Mouse (Mus musculus) thymus, postnatal 14 days (tissue): Measurements from ENCODE around the gene Sim1.

Experiments
- DNase-seq: peaks from one replicate; pipeline ENCODE4 v3.0.0; 2021

Sim1 gene

DNA sequence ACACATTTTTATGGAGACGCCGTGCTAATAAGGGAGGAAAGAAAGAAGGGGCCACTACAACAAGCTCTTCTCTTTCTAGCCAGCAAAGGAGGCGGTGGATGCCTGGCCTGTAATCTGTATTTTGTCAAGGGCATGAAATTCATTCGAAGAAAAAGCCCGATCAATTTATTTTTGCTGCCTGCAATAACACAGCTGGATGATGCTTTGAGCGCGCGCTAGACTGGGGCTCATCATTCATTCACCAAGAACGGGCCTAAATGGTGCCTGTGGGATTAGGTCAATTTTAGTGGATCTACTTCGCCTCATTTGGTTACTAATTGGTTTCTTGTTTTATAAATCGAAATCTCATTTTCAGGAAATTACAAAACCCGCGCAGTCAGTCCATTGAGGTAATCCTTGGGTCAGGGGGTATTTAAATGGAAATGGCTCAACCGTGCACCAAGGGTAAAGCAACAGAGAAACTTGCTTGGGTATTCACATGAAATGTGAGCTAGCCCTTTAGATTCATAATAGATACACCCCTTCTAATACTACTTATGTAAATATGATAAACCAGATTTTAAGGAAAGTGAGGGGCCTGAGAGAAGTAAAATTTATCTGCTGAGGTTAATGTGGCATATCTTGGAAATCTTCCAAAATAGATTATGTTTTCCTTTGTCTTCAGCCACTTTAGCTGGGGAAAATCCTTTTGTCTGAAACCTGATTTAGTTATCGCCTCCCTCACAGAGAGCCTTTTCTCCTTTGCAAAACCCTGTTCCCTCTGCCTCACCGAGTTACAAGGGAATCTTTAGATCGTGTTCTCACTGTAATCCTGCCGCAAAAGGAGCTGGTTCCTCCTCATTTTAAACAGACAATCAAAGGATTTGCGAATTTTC is 7.3 kb downstream of the Sim1 start:
- DNase-seq, result no peak

GRCm38 (mm10) chr10:50902741-50903715 is 8.5 kb downstream of the Sim1 start:
- no peak for DNase-seq

DNA sequence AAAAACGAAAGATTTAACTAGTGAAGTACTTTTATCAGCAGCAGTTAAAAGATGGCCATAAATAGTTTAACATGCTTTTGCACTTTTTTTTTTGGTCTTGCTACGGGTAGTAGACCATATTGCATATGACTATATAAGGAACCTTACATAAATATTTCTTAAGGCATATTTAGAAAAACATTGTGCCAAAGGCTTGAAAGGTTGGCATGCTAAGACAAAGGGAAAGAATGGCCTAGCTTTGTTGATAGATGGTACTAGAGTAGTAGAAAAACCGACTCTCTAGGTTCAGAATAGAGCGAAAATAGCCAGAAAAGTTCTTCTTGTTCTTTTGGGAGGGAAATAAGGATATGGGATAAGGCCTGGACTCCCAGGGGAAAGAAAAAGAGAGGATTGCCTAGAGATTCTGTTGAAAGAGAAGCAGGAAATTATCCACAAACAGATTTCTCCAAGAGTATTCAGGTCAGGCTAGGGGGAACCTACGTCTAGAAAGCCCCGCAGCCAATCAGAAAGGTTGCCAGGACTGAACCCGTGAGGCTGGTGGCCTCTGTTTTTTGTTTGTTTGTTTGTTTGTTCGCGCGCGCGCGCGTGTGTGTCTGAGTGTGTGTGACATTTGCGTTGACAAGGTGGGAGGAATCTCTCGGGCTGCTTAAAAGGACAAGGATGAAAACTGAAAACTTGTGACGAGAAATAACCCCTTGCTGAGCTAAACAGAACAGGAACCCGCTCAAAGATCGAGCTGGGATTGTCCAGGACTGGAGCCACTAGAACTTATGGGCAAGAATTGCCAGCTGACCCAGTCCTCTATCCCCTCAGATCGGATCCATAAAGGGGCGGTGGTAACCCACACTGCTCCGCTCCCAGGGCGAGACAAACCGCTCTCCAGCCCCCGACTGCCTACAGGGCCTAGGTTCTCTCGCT is 9.6 kb downstream of the Sim1 start:
- no peak for DNase-seq

DNA sequence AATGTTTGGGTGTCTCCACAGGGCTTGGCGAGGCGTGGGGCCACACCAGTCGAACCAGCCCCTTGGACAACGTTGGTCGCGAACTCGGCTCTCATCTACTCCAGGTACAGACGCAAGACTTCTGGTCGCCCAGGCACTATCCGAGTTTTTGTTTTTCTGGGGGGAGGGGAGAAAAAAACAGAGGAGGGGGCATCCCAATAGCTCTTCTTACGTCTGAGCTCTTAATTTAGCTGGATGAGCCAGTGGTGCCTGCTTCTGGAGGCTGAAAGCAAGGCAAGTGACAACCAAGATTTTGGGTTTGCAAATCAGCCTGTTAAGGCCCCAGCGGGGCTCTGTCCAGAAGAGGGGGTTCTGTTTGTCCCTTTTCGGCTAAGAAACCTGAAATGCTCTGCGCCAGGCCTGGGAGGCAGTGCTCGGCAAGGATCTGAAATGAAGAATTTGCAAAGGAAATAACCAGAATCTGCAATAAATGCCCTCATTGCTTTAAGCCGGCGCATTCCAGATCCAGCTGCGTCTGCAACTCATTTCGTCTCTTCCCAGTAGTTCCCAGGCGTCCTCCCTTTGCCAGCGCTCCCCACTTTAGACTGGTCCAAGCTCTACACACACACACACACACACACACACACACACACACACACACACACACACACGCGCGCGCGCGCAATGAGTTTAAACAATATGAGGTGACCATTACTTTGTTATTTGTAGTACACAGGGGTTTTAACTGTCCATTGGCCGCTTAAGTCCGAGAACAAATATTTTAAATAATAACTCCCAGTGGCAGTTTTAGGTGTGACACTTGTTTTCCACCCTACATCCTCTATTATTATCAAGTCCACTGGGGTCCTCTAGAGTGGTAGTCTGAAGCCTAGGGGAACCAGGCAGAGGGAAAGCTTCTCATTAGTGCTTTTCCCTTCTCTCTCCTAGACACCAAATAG is 10.5 kb downstream of the Sim1 start:
- no peak for DNase-seq

DNA sequence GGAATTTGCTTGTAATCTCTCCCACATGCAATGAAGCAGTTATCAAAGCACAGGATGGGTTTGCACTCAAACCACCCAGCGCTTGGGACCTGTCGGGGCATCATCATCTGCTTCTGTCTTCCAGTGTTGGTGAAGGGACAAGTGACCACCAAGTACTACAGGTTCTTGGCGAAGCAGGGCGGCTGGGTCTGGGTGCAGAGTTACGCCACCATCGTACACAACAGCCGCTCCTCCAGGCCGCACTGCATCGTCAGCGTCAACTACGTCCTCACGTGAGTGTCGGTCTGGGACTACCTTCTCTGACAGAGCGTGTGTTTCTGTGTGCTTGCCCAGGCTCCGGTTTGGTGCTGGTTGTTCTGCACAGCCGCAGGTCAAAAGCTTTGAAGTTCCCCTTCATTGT is 15.8 kb downstream of the Sim1 start:
- no peak for DNase-seq

DNA sequence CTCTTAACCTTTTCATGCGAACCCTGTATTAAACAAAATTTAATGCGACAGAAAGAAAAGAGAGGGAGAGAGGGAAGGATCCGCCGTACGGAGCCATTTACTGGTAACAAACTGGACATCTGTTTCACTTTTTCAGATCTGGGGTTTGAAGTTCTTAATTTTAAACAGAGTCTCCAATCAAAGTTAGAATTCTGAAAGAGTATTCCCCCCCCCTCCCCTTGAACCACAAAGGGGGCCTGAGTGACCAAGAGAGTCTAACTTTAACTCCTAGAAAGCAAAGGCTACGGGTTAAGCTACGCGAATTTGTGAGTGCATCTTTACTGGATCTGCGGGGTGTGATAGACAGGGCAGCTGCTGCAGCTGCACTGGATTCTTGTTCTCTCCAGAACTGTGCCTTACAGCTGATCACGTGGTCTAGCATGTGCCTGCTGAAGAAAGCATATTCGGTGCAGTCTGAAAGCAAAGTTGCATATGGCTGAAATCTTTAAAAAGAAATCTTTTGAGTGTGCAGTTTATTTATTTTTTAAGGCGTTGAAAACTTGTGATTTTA is 16.4 kb downstream of the Sim1 start:
- no peak for DNase-seq

DNA sequence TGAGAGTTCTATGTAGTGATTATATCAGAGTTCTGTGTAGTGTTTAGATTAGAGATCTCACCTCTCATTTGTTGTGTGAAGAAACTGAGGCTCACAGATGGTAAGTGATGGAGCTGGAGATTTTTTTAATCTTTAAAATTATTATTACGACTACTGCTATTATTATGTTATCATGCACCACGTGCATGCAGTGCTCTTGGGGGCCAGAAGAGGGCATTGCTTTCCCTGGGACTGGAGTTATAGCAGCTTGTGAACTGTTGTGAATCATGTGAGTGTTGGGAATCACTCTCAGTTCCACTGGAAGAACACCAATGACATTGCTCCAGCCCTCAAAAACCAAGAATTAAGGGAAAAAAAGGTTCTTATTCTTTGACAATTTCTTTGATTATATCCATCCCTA is 21.1 kb downstream of the Sim1 start:
- DNase-seq, result no peak

- DNase-seq, result no peak
Measured at GRCm38 (mm10) chr10:50929281-50929680, 34.7 kb downstream of the Sim1 start.

DNA sequence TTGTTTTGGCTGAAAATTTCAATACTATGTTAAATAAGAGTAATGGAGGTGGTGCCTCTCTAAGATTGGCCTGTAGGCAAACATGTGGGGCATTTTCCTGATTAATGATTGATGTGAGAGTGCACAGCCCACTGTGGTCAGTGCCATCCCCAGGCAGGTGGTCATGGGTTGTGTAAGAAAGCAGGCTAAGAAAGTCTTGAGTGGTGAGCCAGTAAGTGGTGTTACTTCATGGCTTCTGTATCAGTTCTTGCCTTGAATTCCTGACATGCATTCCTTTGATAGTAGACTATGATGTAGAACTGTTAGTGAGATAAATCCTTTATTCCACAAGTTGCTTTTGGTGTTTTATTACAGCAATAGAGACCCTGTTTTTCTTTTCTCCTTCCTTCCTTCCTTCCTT is 41.1 kb downstream of the Sim1 start:
- no peak for DNase-seq

GRCm38 (mm10) chr10:50973625-50974024 is 79.1 kb downstream of the Sim1 start:
- no peak for DNase-seq

DNA sequence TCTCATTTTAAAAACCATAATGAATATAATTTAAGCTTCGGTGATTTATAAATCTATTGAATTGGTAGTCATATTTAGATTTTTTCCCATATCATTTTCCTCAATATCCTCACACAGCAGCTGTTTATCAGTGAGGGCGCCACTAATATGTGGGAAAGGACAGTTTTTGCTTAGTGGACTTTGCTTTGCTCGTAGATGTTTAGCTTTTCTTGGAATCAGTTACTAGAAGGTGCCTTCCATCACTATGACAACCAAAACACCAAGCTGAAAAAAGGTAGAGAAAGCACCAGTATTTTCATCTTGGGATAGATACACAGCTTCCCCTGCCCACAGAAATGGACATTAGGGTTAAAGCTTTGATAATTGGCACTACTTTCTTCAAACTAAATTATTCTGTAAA is 87.3 kb downstream of the Sim1 start:
- no peak for DNase-seq

DNA sequence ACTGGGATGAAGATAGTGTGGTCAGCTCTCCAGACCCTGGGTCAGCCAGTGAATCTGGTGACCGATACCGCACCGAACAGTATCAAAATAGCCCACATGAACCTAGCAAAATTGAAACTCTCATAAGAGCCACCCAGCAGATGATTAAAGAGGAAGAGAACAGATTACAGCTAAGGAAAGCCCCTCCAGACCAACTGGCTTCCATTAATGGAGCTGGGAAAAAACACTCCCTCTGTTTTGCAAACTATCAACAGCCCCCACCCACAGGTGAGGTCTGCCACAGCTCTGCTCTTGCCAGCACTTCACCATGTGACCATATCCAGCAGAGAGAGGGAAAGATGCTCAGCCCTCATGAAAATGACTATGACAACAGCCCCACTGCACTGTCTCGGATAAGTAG is 89.1 kb downstream of the Sim1 start:
- no peak for DNase-seq

DNA sequence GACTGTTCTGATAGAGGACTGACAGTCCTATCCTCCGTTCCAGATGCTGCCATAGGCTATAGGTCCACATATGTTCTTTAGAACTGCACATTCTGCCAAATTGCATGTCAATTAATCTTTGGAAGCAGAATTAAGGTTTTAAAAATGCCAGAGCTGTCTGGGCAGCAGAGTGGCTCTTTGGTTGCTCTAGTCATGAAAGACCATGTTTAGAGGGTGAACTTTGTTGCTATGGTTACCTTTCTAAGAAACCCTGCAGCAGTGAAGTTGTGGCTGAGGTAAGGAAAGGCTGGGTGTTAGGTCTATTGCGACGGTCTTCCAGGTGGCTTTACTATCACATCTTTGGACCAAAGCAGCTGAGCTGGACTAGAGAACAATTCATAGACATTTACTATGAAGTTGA is 113.2 kb downstream of the Sim1 start:
- no peak for DNase-seq

GRCm38 (mm10) chr10:51011391-51012150 is 117.0 kb downstream of the Sim1 start:
- DNase-seq, result no peak

DNA sequence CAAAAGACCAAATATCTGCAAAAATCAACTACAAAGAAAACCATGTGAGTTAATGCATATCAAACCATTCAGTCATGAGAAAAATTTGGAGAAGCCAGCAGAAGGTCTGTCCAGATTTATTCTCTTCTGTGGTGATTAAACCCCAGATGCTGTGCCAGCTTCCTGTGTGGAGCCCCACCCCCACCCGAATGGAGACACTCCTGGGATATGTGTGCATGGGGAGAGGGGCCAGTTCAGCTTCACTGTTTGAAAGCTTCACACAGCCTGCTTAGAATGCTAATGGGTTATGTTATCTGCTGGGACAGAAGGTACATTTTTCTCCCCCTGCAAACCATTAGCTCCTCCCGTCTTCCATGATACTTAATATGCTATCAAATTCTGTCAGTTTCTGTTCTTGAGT is 120.3 kb downstream of the Sim1 start:
- DNase-seq, result no peak

DNA sequence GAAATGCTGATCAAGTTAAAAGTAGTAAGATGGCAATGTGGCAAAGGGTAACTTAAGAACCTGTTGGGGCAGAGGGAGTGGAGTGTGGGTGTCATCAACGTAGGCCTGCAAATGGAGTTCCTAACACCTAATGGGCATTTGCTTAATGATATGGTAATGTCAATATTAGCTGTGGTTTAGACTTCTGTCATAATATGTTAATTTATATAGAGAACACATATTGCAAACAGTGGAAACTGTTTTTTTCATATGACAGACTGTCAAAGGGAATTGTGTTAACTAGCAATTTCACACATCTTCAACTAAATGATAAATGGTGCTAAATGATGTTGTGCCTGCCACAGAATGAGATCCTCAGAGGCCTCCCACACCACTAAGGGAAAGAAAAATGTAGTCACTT is 120.8 kb downstream of the Sim1 start:
- DNase-seq, result no peak

GRCm38 (mm10) chr10:51023308-51024279 is 129.0 kb downstream of the Sim1 start:
- DNase-seq, result no peak
